Mouse (Mus musculus): ENCODE data around the gene Dnajc24.

- no peak for TF ChIP-seq CTCF (IDR thresholded peaks at IDR 0.05; ENCODE audit: borderline replicate concordance, insufficient read depth, low read length)
- TF ChIP-seq POLR2A (IDR thresholded peaks at IDR 0.05; ENCODE audit: low read depth, low read length) = no peak
Observed at GRCm38 (mm10) chr2:105950131-105950530, 53.2 kb downstream of the Dnajc24 start.
